Mouse (Mus musculus): ENCODE measurements around the gene Bpifb4.
A peak's percentile ranks its signal among the peaks of the same experiment; 100 is the strongest.

Bpifb4 gene

DNA sequence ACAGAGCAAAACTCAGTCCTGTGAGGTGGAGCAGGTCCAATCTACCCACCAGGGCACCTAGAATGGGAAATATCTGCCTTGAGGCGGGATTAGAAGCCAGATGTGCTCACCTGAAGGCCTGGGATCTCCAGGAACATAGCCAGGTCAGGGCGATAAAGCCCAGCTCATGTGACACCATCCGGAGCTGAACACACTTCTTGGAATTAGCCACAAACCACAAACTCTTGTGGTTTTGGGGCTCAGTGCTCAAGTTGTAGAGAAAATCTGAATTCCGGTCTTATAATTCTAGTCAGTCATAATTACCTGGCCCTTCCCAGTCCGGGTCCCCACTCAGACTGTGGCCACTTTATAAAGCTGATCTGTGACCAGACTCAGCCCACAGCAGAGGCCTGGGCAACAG is at the start of gene Bpifb4:
Gene Bpifb4, plus strand, starts transcription at position 370 of the 400 bp plus-strand sequence.
- DNase-seq (ENCODE audit: low read depth, low spot score): no peak

DNA sequence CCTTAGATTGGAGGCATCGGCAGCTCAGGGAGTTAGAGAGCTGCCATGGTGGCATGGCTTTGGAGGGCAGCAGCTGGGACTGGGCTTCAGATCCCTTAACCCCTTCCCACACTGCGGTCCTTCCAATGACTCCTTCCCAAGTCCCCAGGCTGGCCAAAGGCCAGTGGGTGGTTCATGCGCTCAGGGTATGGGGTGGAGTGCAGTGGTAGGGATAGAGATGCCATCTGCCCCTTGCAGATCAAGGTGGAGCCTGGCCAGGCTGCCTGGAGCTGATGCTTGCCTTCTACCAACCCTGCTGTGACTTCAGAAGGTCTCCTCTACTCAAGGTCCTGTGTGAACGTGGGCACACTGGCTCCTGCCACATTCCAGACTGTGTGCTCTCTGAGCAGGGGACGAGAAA is 38.9 kb upstream of the Bpifb4 start:
- DNase-seq (ENCODE audit: low read depth, low spot score): no peak

DNA sequence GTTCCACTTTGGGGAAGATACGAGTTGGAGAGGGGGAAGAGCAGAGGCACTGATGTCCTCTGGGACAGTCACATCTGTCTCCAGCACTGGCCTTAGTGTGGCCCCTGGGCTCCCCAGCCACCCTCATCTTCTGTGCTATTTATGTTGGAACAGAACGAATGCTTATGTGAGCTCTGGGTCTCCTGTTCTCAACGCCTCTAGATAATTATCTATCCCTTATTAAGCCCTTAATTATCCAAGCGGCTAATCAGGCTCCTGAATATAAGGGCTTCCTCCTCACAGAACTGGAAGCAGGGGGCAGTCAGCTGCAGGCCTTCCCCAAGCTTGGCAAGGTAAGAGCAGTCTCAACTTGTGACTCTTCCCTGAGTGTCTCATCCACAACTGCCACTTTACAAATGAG is 37.9 kb upstream of the Bpifb4 start, which contains the start of gene Bpifb6:
Gene Bpifb6, plus strand, starts transcription at position 301 of the 400 bp plus-strand sequence.
- DNase-seq (ENCODE audit: low read depth, low spot score): no peak

DNA sequence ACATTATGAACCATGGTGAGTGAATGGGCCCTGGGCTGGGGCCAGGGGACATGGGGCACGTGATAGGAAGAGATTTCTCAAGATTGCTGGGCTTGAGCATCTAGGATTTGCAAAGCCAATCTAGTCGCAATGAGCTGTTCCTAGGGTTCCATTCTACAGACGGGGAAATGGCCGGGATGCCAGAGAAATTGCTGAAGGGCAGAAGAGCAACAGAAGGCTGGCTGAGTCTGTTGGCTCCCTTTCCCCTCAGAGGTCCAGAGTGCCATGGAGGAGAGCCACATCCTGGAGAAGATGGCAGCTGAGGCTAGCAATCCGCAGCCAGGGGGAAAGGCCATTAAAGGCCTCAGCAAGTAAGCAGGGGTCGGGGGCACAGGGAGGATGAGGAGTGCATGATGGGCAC is 35.3 kb upstream of the Bpifb4 start:
- no peak for DNase-seq (ENCODE audit: low read depth, low spot score)

DNA sequence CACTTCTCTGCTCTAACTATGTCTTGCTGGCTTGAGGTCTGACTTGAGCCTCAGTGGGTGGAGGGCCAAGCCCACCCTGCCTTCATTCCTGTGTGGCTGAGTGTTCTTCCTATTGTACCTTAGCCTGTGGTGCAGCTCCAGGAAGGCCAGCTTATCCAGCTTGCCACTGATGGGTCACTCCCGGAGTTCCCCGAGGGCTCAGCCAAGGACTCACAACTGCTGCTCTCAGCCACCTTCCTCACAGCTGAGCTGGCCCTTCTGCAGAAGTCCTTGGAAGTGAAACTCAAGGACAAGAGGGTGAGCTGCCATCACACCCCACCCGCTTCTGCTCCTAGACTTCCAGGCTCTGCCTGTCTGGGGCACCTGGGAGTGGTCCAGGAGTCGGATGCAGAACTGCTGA is 31.4 kb upstream of the Bpifb4 start:
- DNase-seq (ENCODE audit: low read depth, low spot score): no peak

DNA sequence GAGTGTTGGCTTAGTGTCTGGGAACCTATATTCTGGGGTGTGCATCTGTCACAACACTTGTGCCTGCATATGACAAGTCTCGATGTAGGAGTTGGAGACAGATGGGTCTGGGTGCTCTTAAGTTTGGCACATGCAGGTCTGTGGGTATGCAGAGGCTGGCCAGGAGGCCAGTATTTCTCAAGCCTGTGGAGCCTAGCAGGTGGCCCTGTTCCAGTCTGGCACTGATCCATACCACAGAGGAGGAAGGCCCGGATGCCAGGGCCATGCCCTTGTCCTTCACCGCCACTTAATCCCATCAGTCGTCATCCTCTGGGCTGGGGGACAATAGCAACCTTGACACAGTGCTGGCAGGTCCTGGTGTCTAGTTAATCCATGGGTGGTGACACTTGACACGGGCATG is 23.9 kb upstream of the Bpifb4 start:
- DNase-seq (ENCODE audit: low read depth, low spot score): no peak

DNA sequence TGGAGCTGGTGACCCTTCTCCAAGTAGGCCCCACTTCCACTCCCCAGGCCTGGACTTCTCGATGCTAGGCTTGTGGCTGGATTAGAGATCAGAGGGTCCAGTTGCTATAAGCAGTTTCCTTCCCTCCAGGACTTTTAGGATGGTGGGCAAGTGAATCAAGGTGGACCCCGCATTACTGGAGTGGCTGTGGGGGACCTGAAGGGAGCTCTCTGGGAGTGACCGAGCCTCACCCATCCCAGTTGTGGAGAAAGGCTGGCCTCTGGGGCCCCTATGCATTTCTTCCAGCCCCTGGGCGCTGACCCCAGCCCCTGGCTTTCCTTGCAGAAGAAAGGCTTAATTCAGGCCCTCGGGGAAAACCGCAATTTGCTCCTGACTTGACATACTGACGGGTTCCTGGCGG is 20.1 kb upstream of the Bpifb4 start, which contains the start of gene Bpifb3:
Gene Bpifb3, plus strand, starts transcription at position 301 of the 400 bp plus-strand sequence.
- no peak for DNase-seq (ENCODE audit: low read depth, low spot score)

DNA sequence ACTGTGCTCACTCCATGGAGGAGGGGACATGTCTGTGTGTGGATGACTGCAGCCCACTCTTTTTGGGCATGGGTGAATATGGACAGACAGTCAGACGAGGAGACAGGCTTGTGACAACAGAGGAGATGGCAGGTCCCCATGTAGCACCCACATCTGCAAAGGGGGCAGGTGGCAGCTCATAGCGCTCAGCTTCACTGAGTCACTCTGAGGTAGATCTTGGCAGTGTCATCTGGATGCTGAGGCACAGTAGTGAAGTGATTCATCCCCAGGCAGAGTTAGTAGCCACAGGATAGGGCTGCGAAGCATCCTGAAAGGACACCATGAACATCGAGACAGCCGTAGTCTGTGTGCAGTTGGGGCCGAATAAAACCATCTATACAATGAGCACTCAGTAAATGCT is 16.8 kb upstream of the Bpifb4 start:
- DNase-seq (ENCODE audit: low read depth, low spot score): no peak

DNA sequence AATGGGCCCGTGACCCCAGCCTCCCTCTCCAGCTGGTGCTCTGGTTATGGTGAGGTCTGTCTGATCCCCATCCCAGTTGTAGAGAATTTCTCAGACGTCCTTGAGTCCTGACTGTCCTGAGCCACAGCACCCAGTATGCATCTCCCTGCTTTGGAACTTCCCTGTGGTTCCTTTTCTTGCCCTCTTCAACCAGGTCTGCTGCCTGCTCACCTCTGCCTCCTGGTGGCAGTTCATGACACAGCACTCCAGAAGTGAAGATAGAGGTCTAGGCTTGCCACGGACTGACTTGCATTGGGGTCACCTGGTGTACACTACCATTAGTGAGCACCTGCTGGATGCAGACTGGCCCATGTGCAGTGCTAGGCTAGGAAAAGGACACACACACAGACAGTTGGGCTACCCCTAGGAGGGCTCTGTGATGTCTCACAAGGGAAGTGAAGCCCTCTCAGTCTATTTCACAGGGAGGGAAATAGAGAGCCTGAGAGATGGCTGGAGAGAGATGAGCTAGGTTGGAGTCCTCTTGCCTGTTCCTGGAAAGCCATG is 8.1 kb upstream of the Bpifb4 start:
- peak; percentile 50 for DNase-seq (ENCODE audit: low read depth, low spot score)

DNA sequence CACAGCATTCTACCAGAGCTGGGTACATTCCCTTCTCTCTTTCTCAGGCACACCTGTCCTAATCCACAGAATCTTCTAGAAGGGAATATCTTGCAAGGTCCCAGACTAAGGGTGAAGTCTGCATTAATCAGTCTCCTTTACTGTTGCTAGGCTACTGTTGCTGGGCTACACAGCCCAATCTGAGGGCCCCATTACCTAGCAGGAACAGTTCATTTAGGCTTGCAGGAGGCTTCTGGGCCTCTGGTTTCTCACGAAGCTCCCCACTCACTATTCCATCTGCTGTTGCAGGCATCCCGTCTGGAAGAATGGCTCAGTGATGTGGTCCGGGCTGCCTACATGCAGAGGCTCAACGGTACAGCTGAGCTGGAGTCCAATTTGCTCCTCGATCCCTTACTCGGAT is 6.9 kb upstream of the Bpifb4 start:
- no peak for DNase-seq (ENCODE audit: low read depth, low spot score)

DNA sequence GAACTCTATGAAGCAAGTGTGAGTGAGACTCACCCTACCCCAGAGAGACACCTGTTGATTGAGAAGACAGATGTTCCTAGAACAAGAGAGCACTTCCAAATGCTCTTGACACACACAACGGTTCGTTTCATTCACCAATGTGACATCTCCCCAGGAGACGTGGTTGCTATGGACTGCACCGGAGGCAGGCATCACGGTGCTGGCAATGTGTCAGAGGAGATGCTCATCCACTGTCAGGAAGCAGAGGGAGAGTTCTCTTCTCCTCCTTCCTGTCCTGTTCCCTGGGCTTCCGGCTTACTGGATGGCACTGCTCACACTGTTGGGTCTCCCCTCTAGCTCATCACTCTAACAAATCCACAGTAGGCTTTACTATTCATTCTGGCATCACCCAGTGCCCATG is 4.7 kb upstream of the Bpifb4 start:
- DNase-seq (ENCODE audit: low read depth, low spot score): no peak

DNA sequence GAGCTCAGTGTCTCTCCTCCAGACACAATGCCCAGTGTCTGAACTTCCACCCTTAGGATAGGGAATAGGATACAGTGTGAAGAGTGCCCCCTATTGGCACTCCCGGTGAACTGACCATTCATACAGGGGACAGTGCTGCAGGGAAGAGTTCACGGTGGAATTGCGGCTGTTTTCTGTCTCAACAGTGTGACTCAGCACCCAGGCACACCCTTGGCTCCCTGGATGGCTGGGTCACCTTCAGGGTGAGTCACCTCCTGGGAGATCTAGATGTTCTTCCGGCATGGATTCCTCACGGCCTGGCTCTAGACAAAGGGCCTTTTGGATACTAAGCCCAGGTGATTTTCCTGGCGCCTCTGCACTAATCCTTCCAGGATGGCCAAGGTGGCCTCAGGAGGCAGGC is 2.7 kb upstream of the Bpifb4 start:
- DNase-seq (ENCODE audit: low read depth, low spot score): no peak

DNA sequence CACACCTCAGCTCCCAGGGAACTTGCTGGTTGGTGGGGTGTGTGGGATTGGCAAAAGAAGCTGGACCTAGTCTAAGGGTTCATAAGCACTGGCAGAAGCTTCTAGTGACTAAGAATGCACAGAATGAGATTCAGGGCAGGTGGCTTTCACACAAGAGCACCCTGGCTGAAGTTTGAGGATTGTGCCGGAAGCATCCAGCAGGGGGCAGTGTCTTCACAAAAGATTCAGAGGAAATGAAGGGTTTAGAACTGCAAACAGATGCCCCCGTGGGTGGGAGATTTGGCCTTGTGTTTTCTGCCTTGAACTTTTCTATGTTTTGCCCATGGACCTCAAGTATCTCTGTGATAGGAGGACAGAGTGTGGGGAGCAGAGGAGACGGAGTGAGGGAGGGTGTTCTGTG is 5.5 kb downstream of the Bpifb4 start:
- peak; percentile 56 for DNase-seq (ENCODE audit: low read depth, low spot score)

DNA sequence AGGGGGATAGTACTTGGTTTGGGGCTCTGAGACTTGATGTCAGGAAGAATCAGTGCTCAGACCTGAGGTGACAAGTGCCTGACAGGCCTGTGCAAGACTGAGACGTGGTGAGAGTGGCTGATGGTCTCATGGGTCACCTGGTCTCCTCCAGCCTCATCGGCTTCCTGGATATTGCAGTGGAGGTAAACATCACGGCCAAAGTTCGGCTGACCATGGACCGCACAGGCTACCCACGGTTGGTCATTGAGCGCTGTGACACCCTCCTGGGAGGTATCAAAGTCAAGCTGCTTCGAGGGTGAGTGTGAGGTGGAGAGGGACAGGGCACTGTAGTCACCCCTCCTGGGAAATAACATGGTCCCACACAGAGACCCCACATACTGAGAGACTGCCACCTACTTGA is 6.6 kb downstream of the Bpifb4 start:
- no peak for DNase-seq (ENCODE audit: low read depth, low spot score)

DNA sequence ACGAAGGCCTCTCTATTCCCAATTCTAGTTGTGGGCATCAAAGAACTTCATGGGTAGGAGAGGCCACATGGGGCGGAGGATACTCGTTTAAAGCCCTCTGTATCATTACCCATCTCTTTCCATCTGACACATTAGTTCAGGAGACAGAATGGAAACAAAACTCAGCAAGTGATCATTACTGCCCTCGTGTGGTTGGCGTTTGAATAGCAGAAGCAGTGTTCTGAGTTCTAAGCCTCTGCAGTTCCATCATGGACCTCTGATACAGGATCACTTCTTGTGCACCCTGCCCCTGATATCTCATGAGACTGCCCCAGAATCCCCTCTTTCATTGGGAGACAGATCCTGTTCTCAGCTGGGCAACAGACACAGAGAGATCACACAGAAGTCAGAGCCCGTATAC is 14.9 kb downstream of the Bpifb4 start:
- DNase-seq (ENCODE audit: low read depth, low spot score): peak; percentile 69

DNA sequence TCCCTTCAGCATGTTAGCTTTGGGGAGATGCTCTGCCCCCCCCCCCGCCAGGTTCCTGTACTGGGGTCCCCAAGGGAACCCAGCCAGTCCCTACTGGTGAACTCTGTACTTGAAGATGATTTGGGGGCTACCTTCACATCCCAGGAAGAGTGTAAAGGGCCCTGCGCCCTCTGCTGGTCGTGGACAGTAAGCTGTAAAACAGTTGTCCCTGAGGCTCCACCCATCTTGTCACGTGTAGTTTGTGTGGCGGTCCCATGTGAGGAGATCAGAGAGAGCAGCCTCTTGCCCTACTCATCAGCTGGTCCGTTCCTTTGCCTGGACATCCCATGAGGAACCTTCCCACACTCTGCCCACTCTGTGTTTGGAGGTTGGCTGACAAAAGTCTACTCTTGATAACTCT is 15.8 kb downstream of the Bpifb4 start:
- peak; percentile 67 for DNase-seq (ENCODE audit: low read depth, low spot score)

DNA sequence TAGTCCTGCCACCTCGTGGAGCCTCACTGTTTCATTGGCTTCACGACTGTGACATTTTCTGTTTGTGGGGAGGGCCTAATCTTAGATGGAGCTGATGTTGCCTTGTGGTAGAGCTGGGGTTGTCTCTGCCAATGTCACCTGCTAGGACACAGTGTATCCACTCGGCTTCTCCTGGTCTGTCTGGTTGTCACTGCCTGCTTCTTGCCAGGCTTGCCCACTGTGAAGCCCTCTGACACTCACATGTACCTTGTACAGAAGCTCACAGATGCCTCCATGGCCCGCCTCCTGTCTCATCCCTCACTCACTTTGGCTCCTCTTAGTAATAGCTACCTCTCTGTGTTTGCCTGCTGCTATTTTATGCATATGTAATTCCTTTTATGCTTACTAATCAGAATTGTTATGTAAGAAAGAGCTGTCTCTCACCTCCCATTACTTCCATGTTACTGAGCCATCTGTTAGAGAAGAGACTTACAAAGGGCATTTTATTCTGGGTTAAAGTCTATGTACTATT is 24.9 kb downstream of the Bpifb4 start:
- no peak for DNase-seq (ENCODE audit: low read depth, low spot score)

DNA sequence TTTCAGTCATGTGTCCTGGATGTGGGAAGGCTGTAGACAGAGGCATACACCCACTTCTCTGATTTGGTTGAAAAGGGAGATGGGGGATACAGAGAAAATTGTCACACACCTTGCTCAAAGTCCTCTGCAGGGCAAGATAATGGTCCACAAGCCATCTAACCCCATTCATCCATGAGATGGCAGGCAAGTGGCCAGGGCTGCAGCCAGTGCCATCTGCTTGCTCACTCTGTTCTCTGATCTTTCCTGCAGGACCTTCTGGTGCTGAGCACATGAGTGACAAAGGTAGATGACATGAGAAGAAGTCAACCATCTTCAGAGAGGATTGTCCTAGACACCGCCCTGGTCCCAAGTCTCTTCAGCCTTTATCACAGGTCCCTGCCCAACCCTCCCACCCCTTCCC is 25.3 kb downstream of the Bpifb4 start:
- no peak for DNase-seq (ENCODE audit: low read depth, low spot score)

DNA sequence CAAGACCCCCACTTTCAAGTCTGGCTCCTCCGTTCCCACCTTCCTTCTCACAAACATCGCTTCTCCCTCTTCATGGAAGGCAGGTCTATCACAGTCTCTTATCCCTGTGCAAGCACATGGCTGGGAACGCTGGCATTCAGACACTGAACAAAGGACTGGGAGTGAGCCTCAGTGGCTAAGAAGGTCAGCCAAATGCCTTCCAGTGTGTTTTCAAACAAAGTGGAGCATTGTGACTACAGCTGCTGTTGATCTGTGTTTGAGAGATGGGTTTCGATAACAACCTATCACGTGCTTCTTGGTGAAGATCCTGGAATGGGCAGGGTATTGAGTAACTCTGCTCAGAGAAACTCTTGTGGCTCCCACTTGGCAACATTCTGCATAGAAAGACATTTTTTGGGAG is 32.2 kb downstream of the Bpifb4 start:
- DNase-seq (ENCODE audit: low read depth, low spot score): no peak

DNA sequence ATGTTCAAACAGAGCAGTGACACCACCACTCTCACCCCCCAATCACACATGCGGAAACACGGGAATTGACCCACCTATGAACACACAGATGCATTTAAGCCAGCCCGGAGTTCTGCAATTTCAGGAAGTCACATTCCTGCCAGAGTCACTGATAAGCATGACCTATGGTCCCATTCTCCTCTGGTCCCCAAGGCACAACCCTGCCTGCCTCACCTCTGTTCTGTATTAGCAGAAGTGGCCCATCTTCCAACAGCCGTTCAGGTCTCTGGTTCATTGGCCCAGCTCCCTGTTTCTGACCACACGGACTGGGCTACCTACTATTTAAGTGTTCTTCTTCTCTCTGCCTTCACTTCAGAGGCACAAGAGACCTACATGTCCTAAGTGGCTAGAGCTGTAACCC is 36.6 kb downstream of the Bpifb4 start, which contains the start of gene Bpifa6:
Gene Bpifa6, plus strand, starts transcription at position 364 of the 400 bp plus-strand sequence.
- DNase-seq (ENCODE audit: low read depth, low spot score): no peak

DNA sequence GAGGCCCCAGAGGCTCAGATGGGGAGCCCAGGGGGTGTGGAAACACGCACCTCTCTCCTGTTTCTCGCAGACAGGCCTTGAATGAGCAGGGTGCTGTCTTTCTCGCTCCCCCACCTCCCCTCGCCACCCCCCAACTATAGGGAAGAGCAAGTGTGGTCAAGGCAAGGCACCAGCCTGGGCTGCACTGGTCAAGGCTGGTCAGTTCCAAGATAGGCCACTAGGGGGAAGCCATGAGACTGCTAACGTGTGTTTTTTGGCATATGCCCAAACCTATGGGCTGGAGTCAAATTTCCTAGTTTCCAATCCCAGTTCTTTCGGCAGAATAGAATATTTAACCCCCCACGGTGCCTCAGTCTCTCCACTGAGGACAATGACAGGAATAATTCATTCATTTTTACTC is 57.8 kb downstream of the Bpifb4 start:
- peak; percentile 69 for DNase-seq (ENCODE audit: low read depth, low spot score)

DNA sequence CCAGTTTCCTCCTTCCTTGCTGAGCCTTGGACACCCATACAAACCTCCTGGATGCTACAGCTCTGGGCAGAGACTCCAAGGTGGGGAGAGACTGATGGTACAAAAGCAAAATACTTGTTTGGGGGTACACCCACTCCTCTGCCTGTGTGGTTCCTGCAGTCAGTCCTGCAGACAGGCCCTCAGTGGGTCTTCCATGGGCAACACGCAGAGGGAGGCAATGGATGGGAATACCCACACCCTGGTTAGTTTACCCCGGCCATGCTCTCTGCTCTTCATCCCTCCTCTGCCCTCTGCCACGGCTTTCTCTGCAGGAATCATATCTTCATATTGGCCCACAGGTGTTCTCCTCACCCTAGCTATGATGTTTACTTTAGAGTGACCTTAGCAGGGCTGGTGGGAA is 62.5 kb downstream of the Bpifb4 start:
- DNase-seq (ENCODE audit: low read depth, low spot score): no peak

DNA sequence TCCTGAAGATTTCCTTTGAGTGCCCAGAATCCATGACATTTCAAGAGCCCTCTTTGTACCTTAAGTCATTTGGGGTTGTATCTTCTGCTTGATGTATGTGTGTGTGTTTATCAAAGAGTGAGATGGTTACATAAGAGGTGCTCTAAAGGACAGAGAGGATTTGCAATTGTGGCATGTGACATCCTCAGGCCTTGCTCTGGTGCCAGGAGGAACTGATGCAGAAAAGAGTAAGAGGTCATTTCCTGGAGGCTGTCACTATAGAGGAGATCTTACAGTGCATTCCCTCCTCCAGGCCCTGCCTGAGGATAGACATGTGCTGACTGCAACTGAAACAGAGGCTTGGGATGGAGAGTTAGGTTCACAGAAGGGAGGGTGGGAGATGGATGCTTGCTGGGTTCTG is 63.0 kb downstream of the Bpifb4 start:
- DNase-seq (ENCODE audit: low read depth, low spot score): no peak

DNA sequence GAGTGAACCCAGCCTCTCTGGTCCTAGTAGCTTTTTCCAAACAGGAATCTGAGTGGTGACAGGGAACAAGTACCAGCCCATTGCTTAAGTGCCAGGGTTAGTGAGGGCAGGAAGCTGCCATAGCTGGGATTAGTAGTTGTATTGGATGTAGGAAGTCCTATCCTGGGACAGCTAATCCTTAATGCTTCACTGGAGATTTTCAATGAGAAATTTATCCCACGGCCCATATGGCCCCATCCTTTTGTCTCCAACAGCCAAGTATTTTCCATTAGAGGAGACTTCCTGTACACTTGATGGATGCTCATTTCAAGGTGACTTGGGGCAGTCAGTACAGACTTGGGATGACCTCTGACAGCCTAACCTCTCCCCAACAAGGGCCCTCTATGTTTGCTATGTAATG is 66.4 kb downstream of the Bpifb4 start:
- no peak for DNase-seq (ENCODE audit: low read depth, low spot score)
